Mouse (Mus musculus): ENCODE results near the gene Gm17783. TPM values are rescaled to one million over a fixed set of nuclear protein-coding genes. Genes with fewer than 3 reads are reported as not detected.
"Not testable (repeated sequence)": the region's sequence is repeated elsewhere in the genome, so short reads cannot be mapped to it uniquely, and the experiment has no call there.

The Gm17783 gene
- total RNA-seq (2021): not detected

GRCm38 (mm10) chr16:45531950-45532349 is at the start of gene Gm17783:
Gm17783 (minus strand) TSS chr16:45532050.
- no peak for DNase-seq (ENCODE audit: low spot score in 2 of 2)
- intact Hi-C loops (cut with DNase I): no loop called here

- intact Hi-C loops (cut with DNase I): no loop called here
- DNase-seq (ENCODE audit: low spot score in 2 of 2): no peak
These were observed 48.0 kb upstream of the Gm17783 start for GRCm38 (mm10) chr16:45579883-45580282.

GRCm38 (mm10) chr16:45572307-45572706 is 40.5 kb upstream of the Gm17783 start:
- intact Hi-C loops (cut with DNase I): no loop called here
- DNase-seq (ENCODE audit: low spot score in 2 of 2): no peak

GRCm38 (mm10) chr16:45561747-45562146 is 29.9 kb upstream of the Gm17783 start:
- intact Hi-C loops (cut with DNase I): no loop called here
- DNase-seq (ENCODE audit: low spot score in 2 of 2): no peak

- no peak for DNase-seq (ENCODE audit: low spot score in 2 of 2)
- intact Hi-C loops (cut with DNase I): no loop called here
These were observed 19.7 kb upstream of the Gm17783 start for GRCm38 (mm10) chr16:45551579-45551978.

GRCm38 (mm10) chr16:45547982-45548381 is 16.1 kb upstream of the Gm17783 start:
- no peak for DNase-seq (ENCODE audit: low spot score in 2 of 2)
- intact Hi-C loops (cut with DNase I): no loop called here

- no peak for DNase-seq (ENCODE audit: low spot score in 2 of 2)
- intact Hi-C loops (cut with DNase I): no loop called here
These were observed 12.5 kb upstream of the Gm17783 start for GRCm38 (mm10) chr16:45544341-45544740.

- intact Hi-C loops (cut with DNase I): no loop called here
- DNase-seq (ENCODE audit: low spot score in 2 of 2): no peak
These were observed 10.3 kb upstream of the Gm17783 start for GRCm38 (mm10) chr16:45542108-45542507.

GRCm38 (mm10) chr16:45538342-45538741 is 6.5 kb upstream of the Gm17783 start:
- intact Hi-C loops (cut with DNase I); DNase-seq (ENCODE audit: low spot score in 2 of 2): not testable (repeated sequence)

- intact Hi-C loops (cut with DNase I): no loop called here
- no peak for DNase-seq (ENCODE audit: low spot score in 2 of 2)
These were observed 3.2 kb upstream of the Gm17783 start, which contains the start of gene Slc9c1 for GRCm38 (mm10) chr16:45535009-45535408. Slc9c1 (plus strand) TSS chr16:45535309.

GRCm38 (mm10) chr16:45525551-45525950 is 6.3 kb downstream of the Gm17783 start:
- no peak for DNase-seq (ENCODE audit: low spot score in 2 of 2)
- intact Hi-C loops (cut with DNase I): no loop called here

GRCm38 (mm10) chr16:45495326-45495725 is 36.5 kb downstream of the Gm17783 start:
- intact Hi-C loops (cut with DNase I): no loop called here
- DNase-seq (ENCODE audit: low spot score in 2 of 2): no peak

GRCm38 (mm10) chr16:45492927-45493326 is 38.9 kb downstream of the Gm17783 start, which contains the start of gene Gm609:
Gm609 (minus strand) TSS chr16:45492969.
- no peak for DNase-seq (ENCODE audit: low spot score in 2 of 2)
- intact Hi-C loops (cut with DNase I): no loop called here

- no peak for DNase-seq (ENCODE audit: low spot score in 2 of 2)
- intact Hi-C loops (cut with DNase I): no loop called here
These were observed 54.9 kb downstream of the Gm17783 start for GRCm38 (mm10) chr16:45476991-45477390.

GRCm38 (mm10) chr16:45471836-45472235 is 60.0 kb downstream of the Gm17783 start:
- intact Hi-C loops (cut with DNase I); DNase-seq (ENCODE audit: low spot score in 2 of 2): not testable (repeated sequence)

Other genes starting within 250 kb of the Gm17783 start
- 100 to 1,000 TPM; 113 to 116 TPM for gene Cd200, start 123.0 kb downstream of the Gm17783 start, total RNA-seq (2021)
- under 1 TPM; 0.20 to 0.30 TPM for gene Gm609, start 39.1 kb downstream of the Gm17783 start, total RNA-seq (2021)
- gene Slc9c1, start 3.3 kb upstream of the Gm17783 start, total RNA-seq (2021): not detected
- gene Gcsam, start 78.3 kb upstream of the Gm17783 start, total RNA-seq (2021): not detected
- under 1 TPM in 1 of 2 experiments, not detected in 1; 0.20 TPM for gene BC016579, start 122.0 kb upstream of the Gm17783 start, total RNA-seq (2021)
- gene Tmprss7, start 161.6 kb upstream of the Gm17783 start, total RNA-seq (2021): 1 to 10 TPM; 2.9 to 3.7 TPM
- 100 to 1,000 TPM; 301 to 357 TPM for gene Tagln3, start 192.6 kb upstream of the Gm17783 start, total RNA-seq (2021)
- 10 to 100 TPM; 19.5 to 27.1 TPM for gene Abhd10, start 210.9 kb upstream of the Gm17783 start, total RNA-seq (2021)